In the genomic region with DNA sequence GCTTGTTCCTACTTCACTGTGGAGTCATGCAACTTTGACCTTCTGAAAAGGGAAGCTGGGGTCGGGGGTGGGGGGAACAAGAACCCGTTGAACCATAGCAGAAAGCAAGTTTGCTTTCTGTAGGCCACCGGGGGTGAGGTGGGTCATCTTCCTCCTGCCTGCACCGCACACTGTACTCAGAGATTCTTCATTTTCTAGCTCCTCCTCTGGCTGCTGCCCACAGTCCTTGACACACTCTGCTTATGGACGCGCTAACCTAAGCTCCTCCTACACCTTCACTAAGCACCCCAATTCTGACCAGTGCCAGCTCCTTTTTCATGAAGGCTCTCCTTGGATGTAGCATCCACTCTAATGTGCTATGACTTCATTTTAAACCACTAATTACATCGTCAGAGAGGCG, we compare ENCODE assay signal across 26 mouse cellular contexts.
DNase-seq lines count a peak whose midpoint lies in the region; ATAC-seq and TF ChIP-seq lines count a peak whose summit lies in the region.
"Had no signal": no experiment of that assay in that cellular context is flagged by ENCODE, and none has a peak within 500 bp of the region (broad histone marks: within the 10 kb centered on the region; RNA-seq: fewer than 3 reads in every experiment).

No protein-coding gene starts in this region.

- no peak overlapping the region for H3K9ac ChIP-seq in liver, postnatal 0 days (replicated peaks)
- no peak overlapping the region for H3K9ac ChIP-seq in liver, embryonic 11.5 days (ENCODE audit: low read depth, low read length)
- H3K9ac ChIP-seq: embryonic facial prominence, embryonic 12.5 days; forebrain, embryonic 15.5 days; heart, embryonic 15.5 days; hindbrain, embryonic 15.5 days; limb, embryonic 12.5 days; liver, embryonic 14.5 days; lung, embryonic 15.5 days; neural tube, embryonic 13.5 days had no signal

- TF ChIP-seq EP300 in liver, postnatal 0 days (IDR thresholded peaks at IDR 0.05; ENCODE audit: low read depth) = no peak

- H3K36me3 ChIP-seq in liver, postnatal 0 days (replicated peaks; ENCODE audit: insufficient read depth, low read length) = no peaks in the 10 kb centered on the region
- no peaks in the 10 kb centered on the region for H3K36me3 ChIP-seq in liver, embryonic 11.5 days (ENCODE audit: control insufficient read depth, insufficient read depth, low read length)
- H3K36me3 ChIP-seq: embryonic facial prominence, embryonic 12.5 days; forebrain, embryonic 15.5 days; heart, embryonic 15.5 days; hindbrain, embryonic 15.5 days; limb, embryonic 12.5 days; lung, embryonic 15.5 days; neural tube, embryonic 13.5 days had no signal

- H3K4me2 ChIP-seq in liver, postnatal 0 days (ENCODE audit: low read depth, low read length) = no peak overlapping the region
- no peak overlapping the region for H3K4me2 ChIP-seq in liver, embryonic 11.5 days
- H3K4me2 ChIP-seq: embryonic facial prominence, embryonic 12.5 days; forebrain, embryonic 15.5 days; heart, embryonic 15.5 days; hindbrain, embryonic 15.5 days; limb, embryonic 12.5 days; lung, embryonic 15.5 days; neural tube, embryonic 13.5 days had no signal

- no peak overlapping the region for H3K4me3 ChIP-seq in liver, postnatal 0 days (ENCODE audit: low read depth, low read length)
- no peak overlapping the region for H3K4me3 ChIP-seq in liver, embryonic 11.5 days (ENCODE audit: low read depth, low read length)
- H3K4me3 ChIP-seq: embryonic facial prominence, embryonic 12.5 days; forebrain, embryonic 15.5 days; heart, embryonic 15.5 days; hindbrain, embryonic 15.5 days; limb, embryonic 12.5 days; lung, embryonic 15.5 days; myocyte; neural tube, embryonic 13.5 days had no signal

- no peak for TF ChIP-seq CTCF in liver, postnatal 0 days (IDR thresholded peaks at IDR 0.05; ENCODE audit: low read depth)

- no peaks in the 10 kb centered on the region for H3K9me3 ChIP-seq in liver, postnatal 0 days (ENCODE audit: low read length)
- no peaks in the 10 kb centered on the region for H3K9me3 ChIP-seq in liver, embryonic 11.5 days (ENCODE audit: control insufficient read depth, low read length)
- H3K9me3 ChIP-seq: embryonic facial prominence, embryonic 12.5 days; forebrain, embryonic 15.5 days; heart, embryonic 15.5 days; hindbrain, embryonic 15.5 days; limb, embryonic 12.5 days; lung, embryonic 15.5 days; neural tube, embryonic 13.5 days had no signal

- 33% methylated on average over 8 of the region's 8 CpGs for WGBS in liver, postnatal 0 days (ENCODE audit: insufficient replicate concordance)
- 42% methylated on average over 8 of the region's 8 CpGs for WGBS in liver, embryonic 11.5 days

- DNase-seq in adrenal gland, postnatal 14 days = peak; percentile 9
- DNase-seq in adrenal gland, adult 18-20 months (ENCODE audit: low spot score in 2 of 2) = no peak
- DNase-seq in liver, postnatal 0 days = no peak
- no peak for DNase-seq in liver, embryonic 11.5 days (ENCODE audit: low spot score)
- DNase-seq in A20 (ENCODE audit: low read depth, low spot score) = peak; percentile 16
- no peak for DNase-seq in cerebellum, adult 8-10 months
- DNase-seq: cerebellum, adult 11 months; cerebellum, postnatal 10 days; gastrocnemius, postnatal 25 days; heart, postnatal 36 days; kidney, adult 8-10 months; kidney, postnatal 25 days; layer of hippocampus, postnatal 36 days; midbrain, embryonic 14.5 days had no signal

- no peak overlapping the region for H3K27ac ChIP-seq in liver, postnatal 0 days (ENCODE audit: low read depth)
- no peak overlapping the region for H3K27ac ChIP-seq in liver, embryonic 11.5 days (ENCODE audit: low read depth, low read length)
- H3K27ac ChIP-seq: embryonic facial prominence, embryonic 12.5 days; forebrain, embryonic 15.5 days; heart, embryonic 15.5 days; hindbrain, embryonic 15.5 days; limb, embryonic 12.5 days; liver, embryonic 14.5 days; lung, embryonic 15.5 days; macrophage; neural tube, embryonic 13.5 days had no signal

- ATAC-seq in liver, postnatal 0 days = peak; percentile 48; the same call in 1 of the 2 replicates
- no peak for ATAC-seq in liver, embryonic 11.5 days (replicated peaks; ENCODE audit: low FRiP score)
- ATAC-seq in megakaryocyte, adult 5-6 weeks (ENCODE audit: poor library complexity, severe bottlenecking) = peak; percentile 70
- no peak for ATAC-seq in erythroblast, adult 5-6 weeks (replicated peaks; ENCODE audit: low FRiP score, poor library complexity, severe bottlenecking)
- ATAC-seq: forebrain, embryonic 15.5 days had no signal

- H3K27me3 ChIP-seq in liver, postnatal 0 days (ENCODE audit: insufficient read depth, low read length) = no peaks in the 10 kb centered on the region
- no peaks in the 10 kb centered on the region for H3K27me3 ChIP-seq in liver, embryonic 11.5 days (replicated peaks; ENCODE audit: control insufficient read depth, insufficient read depth, low read length)
- H3K27me3 ChIP-seq: embryonic facial prominence, embryonic 12.5 days; forebrain, embryonic 15.5 days; heart, embryonic 15.5 days; hindbrain, embryonic 15.5 days; limb, embryonic 12.5 days; lung, embryonic 15.5 days; neural tube, embryonic 13.5 days had no signal

- H3K4me1 ChIP-seq in liver, postnatal 0 days (ENCODE audit: insufficient read depth) = no peaks in the 10 kb centered on the region
- H3K4me1 ChIP-seq in liver, embryonic 11.5 days (replicated peaks; ENCODE audit: control insufficient read depth, insufficient read depth, low read length) = no peaks in the 10 kb centered on the region
- H3K4me1 ChIP-seq: heart, embryonic 15.5 days; lung, embryonic 15.5 days had no signal

Comparison
In these comparisons a context has a peak if more than half of its experiments do, and no peak if none do; other contexts are left out.
1. DNase-seq: peak in adrenal gland, postnatal 14 days (single experiment) and A20 (single experiment); none in adrenal gland, adult 18-20 months (0 of 2), liver, postnatal 0 days (single experiment), liver, embryonic 11.5 days (single experiment) and cerebellum, adult 8-10 months (single experiment).
2. ATAC-seq: peak in liver, postnatal 0 days (single experiment) and megakaryocyte, adult 5-6 weeks (single experiment); none in liver, embryonic 11.5 days (single experiment) and erythroblast, adult 5-6 weeks (single experiment).